Mouse (Mus musculus) cerebellum, adult 11-12 months (tissue): ENCODE measurements around the gene Slc25a44.
"Not testable (repeated sequence)": the region's sequence is repeated elsewhere in the genome, so short reads cannot be mapped to it uniquely, and the experiment has no call there.

Experiments used
- DNase-seq: peaks from one replicate; pipeline ENCODE4 v3.0.0; 2022

Slc25a44 gene

DNA sequence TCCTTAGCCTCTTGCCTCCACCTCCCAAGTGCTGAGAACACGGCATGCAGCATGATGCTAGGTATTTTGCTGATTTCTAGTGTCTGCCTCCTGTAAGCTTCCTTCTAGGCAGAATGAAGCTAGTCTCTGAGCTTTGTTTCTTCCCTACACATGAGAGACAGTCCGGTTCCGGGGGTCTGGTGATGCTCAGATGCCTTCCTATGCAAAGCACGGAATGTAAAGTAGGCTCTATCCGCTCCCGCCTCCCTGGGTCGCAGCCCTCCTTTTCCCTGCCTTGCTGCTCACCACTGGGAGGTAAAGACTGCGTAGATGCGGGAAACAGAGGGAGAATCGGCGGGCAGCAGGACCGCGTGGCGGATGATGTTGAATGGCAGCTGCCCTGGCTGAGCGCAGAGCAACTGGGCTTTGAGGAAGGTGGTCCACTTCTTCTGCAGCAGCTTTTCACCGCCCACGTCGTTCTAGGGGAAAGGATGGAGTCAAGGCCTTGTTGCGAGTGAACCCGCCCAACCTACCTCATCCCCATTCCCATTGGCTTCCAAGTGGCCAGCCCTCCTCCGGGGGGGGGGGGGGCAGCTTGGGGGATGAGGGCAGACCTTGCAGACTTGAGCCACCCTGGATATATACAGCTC, 24.6 kb upstream of the Slc25a44 start:
- DNase-seq, result peak; percentile 76

DNA sequence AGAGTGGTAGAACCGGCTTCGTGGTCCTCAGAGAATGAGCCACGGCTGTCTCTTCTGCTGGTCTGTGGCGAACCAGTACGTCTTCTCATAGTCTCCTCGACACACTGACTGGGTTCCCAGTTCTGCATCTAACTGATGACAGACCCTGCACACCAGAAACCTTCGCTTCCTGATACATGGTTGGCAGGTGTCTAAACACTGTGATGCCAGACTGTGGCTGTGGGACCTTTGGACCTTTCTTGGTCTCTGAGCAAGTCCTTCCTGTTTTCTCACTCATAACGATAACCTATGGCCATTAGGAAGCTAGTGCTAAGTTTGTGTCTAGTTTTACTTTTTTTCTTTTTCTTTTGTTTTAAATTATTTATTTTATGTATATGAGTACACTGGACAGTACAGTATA, 23.5 kb upstream of the Slc25a44 start:
- DNase-seq, result no peak

DNA sequence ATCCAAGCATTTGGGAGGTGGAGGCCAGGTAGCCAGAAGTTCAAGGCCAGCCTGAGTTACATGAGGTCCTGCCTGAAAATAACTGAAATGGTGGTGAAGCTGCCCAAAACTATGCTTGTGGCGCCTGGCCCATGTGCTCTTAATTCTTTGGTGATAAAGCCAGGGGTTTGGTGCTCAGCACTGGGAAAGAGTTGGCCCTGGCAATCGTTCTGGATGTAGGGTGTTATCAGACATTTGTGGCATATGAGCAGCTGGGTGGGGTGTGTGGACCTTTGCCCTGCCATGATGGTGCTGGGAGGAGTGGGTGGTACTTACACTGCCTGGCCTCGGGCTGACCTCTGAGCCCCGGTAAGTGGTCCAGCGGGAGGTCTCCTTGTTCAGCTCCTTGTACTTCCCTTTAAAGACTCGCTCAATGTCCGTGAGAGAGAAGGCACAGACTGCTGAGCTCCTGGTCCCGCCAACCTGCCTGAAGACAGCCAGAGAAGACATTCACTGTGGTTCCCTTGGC, 22.8 kb upstream of the Slc25a44 start:
- no peak for DNase-seq

DNA sequence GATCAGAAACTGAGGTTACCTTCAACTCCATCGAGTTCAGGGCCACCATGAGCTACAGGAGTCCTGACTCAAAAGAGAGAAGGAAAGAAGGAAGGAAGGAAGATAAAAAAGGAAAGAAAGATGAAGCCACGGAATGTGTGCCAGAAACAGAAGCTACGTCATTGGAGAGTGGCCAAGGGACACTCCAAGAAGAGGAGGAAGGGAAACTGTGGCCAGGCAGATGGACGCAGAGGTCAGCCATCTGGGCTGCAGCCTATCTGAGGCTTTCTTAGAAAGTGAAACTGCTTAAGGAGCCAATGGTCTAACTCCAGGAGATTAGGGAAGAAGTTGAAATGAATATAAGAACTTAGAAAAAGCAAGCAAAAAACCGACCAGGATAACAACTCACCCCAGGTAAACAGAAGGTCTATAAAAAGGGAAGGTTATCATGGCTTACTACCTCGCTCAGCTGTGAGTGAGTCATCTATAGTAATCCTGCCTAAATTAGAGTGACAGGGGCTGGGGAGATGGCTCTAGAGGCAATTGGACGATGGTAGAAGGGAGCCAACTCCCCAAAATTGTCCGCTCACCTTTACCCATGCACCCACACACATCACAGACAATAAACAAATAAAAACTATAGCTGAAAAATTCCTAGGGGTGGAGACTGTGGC, 21.7 kb upstream of the Slc25a44 start:
- no peak for DNase-seq

DNA sequence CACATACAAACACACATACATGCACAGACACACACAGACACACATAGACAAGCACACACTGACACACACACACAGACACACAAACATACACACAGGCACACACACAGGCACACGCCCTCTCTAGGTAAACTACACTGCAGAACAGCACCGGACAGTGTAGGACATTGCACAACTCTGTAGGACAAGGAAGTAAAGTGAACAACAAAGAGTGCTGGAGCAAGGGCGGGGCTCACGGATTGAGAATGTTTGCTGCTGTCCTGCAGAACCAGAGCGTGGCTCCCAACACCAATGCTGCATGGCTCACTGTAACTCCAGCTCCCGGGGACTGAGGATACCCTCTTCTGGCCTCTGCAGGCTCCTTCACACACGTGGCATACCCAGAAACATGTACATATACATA, 17.9 kb upstream of the Slc25a44 start:
- no peak for DNase-seq

DNA sequence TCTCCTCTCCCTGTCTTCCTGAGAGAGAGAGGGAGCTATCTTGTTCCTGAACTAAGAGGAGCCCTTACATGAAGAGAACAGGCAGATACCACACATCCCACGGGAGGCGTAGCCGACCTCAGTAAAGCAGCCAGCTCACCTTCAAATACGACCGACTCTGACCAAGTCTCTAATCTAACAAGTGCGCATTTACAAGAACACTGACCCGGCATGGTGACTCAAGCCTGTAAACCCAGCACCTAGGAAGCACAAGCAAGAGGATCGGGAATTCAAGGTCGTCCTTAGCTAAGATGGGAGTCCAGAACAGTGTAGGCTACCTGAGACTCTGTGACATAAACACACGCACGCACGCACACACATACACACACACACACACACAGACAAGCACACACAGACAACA, 17.5 kb upstream of the Slc25a44 start:
- DNase-seq, result no peak

DNA sequence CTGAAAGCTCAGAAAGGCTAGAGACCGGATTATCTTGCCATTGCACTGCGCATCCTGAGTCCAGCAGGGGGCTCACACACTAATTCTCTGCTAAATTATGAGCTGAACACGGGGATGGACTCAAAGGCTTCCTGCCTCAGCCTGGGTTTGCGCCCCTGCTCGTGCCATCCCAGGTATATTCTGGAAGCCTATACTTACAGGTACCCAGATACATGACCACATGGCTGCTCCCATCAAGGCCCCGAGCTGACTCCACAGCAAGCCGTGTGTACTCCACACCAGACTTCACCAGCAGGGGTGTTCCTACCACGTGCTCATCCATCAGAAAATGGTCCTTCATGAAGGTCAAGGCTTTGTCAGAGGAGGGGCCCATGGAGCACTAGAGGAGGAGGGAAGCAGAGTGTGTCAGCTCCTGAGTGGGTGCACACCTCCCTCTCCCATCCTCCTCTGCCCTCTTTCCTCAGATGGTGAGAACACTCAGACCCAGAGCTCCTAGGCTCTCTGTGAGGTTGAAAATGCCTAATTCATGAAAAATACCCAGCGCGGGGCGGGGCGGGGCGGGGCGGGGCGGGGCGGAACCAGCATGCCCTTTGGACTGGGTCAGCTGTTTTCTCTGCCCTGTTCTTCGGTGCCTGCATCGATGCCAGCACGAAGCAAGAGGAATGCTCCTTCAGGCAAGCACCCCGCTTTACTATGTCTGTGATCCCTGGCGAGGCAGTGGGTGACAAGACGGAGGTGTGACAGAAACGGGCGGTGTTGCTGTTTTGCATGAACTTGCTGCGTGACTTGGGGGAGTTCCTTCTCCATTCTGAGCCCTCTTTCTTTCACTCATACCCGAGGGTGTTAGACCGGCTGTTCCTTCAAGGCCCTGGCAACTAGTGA, 15.8 kb upstream of the Slc25a44 start:
- no peak for DNase-seq

DNA sequence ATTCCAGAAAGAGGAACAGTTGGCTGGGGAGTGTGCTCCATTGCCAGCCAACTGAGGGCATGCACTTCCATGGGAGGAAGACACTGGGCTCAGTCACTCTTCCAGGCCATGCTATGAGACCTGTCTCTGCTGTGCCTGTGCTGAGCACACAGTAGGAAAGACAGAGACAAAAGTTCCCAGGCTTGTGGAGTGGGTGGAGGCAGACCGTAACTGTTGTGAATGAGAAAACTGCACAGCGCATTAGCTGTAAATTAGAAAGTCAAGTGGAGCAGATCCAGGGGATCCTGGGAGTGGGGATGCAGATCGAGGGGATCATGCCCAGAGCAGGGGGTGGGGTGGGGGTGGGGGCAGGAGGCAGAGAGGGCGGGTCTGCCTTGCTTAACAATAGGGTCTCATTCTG, 14.6 kb upstream of the Slc25a44 start:
- no peak for DNase-seq

DNA sequence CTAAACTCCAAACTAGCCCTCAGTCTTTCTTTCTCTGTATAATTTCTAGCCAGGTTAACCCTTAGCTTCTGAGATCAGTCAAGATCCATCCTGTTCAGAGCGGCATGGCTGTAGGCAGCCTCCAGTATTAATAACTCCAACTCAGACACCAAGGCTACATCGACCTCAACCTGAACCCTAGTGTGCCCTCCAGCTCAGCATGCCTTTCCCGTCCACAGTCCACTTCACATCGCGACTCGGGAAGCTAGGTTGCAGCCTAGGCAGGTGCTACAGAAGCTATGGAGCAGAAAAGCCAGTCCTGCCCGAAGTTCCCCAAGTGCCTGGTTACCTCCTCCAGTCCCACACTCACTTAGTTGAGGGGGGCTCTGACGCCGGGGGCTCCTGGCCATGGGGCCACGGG, 12.5 kb upstream of the Slc25a44 start:
- DNase-seq, result no peak

DNA sequence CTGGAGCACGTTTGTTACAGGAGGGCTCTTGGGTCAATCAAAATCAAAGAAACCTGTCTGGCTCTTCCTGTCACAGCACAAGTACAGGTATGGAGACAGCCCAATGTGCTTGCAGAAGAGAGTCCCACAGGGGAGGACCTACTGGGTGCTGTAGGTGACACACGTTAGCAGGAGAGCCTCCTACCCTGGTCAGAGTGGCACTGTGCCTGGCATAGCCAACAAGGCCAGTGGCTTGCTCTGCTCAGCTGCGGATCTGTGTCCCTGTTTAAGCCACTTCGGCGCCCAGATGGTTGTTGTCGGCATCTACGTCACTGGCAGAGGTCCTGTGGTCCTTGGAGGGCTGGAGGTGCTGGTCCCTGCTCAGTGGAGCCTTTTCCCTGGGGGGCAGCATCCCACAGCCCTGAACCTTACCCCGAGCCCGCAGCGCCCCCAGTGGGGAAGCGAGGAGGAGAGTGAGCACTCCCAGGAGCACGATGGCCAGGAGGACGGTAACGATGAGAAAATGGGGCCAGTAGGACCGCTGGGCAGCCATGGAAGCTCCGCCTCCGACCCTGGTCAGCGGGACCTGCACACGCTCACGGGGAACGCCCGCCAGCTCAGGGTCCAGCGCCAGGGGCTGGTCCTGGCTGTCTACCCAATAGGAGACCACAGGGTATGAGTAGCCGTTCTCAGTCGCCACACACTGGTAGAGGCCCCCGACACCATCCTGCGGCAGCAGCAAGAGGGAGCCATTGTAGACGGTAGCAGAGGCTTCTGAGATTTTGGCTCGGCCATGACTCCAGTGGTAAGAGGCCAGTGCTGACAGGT, 11.7 kb upstream of the Slc25a44 start:
- DNase-seq, result peak; percentile 85

DNA sequence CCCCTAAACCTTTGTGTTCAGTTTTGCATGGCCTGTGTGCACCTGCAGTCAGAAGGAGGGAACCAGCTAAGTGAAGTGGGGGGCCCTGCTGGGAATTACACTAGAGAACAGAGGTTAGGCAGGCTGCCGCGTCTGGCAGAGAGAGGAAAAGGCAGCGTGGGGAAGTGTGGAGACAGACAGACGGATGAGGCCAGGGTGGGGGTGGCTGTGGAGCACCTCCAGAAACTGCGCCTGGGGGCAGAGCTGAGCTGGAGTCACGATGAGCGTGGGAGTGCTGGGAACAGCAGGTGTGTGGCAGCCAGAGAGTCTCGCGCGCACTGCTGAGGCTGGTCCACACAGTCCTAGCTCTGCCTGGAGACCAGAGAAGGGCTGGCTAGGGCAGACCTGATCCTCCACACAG, 10.6 kb upstream of the Slc25a44 start:
- DNase-seq, result no peak

DNA sequence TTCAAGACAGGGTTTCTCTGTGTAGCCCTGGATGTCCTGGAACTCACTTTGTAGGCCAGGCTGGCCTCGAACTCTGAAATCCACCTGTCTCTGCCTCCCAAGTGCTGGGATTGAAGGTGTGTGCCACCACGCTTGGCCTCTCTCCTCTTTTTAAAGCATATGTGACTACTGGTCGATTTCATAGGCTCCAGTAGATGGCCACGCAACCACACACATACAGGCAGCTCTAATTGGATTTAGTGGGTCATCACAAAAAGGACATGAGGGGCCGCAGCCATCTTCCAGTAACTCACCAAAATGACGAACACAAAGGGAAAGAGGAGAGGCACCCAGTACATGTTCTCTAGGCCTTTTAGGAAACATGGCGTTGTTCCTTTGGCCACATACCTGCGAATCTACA, 3.7 kb upstream of the Slc25a44 start:
- DNase-seq, result not testable (repeated sequence)

DNA sequence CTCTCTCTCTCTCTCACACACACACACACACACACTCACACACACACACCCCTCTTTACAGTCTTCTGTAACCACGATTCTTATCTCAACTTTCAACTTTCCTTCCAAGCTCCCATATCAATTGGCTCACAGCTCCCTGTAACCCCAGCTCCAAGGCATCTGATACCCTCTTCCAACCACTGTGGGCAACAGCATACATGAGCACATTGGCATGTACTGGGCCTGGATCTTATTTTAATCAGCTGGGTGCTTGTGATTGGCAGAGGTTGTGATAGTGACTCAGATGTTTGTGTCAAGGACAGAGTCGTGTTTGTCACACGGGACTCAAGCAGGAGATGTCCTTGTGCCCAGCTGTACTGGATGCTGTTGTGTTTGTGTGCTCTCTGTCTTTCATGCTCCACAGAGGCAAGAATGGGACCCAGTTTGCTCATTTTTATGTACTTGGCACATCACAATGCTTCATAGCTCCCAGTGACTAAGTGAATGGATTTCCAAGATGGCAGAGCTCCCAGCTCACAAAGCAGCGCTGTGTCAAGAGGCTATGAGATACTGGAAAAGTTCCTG, 2.5 kb upstream of the Slc25a44 start:
- no peak for DNase-seq

DNA sequence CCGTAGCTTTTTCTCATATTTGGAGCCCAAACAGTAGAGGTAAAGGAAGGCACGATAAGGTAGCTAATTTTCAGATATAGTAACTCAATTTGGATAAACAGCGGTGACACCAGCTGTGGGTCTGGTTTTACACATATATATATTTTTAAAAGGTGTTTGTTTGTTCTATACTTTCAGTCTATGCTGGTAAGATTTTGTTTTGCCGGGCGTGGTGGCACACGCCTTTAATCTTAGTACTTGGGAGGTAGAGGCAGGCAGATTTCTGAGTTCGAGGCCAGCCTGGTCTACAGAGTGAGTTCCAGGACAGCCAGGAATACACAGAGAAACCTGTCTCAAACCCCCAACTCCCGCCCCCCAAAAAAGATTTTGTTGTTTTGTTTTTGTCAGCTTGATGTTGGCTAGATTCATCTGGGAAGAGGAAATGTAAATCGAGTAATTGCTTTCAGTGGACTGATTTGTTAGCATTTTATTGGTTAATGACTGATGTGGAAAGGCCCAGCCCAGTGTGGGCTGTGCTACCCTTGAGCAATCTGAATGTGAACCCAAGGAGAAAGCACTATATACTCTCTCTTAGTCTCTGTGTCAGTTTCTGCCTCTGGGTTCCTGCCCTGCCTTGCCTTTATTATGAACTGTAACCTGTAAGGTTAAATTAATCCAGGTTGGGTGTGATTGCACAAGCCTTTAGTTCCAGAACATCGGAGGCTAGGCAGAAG, 925 bp upstream of the Slc25a44 start:
- DNase-seq, result no peak

DNA sequence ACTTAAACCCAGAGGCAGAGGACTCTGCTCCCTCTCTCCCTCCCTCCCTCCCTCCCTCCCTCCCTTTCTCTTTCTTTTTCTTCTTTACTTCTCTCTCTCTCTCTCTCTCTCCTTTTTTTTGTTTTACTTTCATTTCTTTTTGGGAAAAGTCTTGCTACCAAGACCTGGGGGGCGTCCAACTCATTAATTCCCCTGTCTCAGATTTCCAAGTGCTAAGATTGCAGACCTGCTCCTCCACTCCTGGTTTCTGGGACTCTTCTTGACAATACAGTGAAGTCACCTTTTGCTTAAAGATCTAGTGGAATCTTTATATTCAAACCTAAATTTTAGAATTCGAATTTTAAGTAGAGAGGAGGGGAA, 371 bp upstream of the Slc25a44 start:
- DNase-seq, result no peak

DNA sequence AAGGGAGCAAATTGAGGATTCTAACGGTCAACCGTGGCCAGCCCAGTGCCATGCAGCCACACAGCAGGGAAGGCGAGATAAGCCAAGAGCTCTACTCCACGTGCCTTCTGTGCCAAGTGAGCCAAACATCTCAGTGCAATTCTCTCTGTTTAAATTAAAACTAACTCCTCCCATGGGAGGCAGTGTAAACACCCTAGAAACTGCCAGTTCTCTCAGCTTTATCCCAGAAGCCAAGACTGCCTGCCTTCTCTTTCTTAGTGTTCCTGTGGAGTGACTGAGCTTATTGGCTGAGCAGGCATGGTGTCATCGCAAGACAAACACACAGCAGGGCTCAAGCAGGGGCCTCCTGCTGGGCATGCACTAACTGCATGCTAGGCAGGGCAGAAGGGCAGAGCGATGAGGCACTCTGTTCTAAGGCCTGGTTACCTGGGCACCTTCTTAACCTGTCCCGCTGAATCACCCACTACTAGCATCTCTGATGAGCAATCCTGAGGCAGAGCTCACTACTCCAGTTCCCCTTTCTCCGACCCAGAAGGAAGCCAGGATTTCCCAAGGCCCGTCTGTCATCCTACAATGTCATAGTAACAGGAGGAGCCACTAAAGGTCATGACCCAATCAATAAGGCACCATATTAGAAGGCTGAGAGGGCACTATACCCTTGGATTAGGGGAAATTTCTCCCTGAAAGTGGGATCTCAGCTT, 2.8 kb downstream of the Slc25a44 start:
- DNase-seq, result peak; percentile 62

DNA sequence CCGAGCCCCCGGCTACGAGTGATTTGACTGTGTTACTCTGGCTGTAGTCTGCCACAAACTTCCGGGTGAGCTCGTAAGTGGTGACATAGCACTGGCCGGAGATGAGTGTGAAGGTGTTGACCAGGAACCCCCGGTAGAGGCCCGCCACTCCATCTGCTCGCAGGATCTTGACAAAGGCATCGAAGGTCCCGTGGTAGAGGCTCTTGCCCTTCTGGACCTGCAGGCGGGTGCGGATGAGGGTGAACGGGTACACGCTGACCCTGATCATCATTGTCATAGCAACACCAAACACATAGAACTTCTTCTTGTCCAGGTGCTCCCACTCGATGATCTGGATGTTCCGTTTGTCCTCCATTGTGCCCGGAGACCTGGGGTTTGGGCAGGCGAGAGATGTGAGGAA, 4.2 kb downstream of the Slc25a44 start:
- no peak for DNase-seq

DNA sequence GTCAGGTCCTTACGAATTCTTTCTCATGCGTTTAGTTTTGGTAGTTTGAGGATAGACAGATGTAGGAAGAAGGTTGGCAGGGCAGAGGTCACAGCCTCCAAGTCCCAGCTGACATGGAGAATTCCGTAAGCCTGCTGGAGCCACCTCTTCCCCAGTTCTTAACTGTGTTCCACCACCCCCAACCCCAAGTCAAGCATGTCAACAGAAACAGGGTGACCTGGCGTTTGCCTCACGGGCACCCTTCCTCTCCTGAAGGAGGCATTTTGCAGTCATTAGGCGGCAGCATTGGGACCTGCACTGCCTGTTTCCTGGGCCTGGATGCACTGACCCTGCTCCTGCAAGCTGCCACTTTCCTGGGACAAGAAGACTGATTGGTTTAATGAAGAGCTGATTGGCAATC, 6.9 kb downstream of the Slc25a44 start:
- no peak for DNase-seq

DNA sequence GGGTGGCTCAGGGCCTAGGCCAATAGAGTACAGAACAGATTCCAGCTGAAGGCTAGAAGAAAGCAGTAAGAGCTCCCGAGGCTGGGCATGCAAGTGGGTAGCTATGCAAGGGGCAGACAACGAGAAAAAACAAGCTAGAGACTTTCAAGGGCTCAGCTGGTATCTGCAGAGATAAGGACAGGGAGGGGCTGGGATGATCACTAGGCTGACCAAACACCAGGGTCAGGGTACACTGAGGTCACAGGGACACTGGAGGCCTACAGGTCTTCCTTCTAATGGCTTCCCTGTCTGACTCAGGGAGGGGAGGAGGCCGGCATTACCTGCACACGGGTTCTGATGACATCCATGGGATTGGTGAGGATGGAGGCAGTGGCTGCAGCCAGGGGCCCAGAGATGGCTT, 9.3 kb downstream of the Slc25a44 start:
- DNase-seq, result no peak

DNA sequence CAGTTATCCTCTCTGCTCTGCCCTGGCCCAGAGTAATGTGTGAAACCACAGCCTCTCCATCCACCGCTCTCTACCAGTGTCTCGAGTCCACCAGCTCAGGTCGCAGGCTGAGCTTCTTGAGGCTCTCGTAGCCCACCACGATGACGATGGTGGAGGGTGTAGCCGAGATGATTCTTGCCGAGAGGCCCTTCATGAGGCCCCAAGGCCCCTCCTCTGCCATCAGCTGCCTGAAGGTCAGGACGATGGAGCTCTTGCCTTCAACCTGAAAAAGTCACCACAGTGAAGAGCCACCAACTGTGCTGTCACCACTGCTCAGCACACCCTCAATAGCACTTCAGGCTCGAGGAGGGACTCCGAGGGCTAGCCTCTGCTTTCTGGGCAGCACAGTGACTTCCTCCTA, 12.3 kb downstream of the Slc25a44 start:
- DNase-seq, result no peak

DNA sequence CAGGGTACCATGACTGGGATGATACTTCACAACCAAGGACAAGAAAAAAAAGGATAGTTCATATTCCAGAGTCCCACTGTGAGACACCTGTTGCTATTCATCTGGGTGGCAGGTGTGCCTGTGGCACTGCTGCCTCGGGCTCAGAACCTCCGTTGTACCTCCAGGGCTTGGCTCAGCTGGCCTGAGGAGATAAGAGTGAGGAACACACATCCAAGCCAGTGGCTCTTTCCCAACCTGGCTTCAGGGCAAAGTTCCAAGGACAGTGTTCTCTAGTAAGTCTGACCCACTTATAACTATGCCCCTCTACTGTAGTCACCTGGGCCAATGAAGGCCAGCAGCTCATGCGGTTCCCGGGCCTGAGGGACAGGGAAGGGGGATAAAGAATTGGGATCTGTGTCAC, 13.3 kb downstream of the Slc25a44 start:
- no peak for DNase-seq

DNA sequence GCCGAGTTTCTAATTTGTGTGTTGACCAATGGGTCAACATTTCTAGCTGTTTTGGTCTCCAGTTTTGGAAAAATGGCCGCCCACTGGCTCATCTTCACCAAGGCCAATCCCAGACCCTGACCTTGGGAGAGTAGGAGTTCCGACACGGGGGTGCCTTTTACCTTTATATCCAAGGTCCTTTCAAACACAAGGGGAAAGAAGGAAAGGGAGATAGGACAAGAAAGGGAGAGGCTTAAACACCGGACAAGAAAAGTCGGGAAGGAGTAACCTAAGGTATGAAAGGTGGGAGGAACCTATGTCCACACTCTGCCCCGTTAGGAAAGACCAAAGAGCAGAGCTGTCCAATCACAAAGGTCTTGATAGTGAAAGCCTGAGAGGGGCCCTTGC, 14.3 kb downstream of the Slc25a44 start:
- peak; percentile 25 for DNase-seq
